Mouse (Mus musculus): ENCODE measurements around the gene Elk1. TPM values are rescaled to one million over a fixed set of nuclear protein-coding genes. Genes with fewer than 3 reads are reported as not detected.

The Elk1 gene
- total and polyA plus RNA-seq, 3 experiments, result 6.1 to 12.5 TPM; not detected in 1

DNA sequence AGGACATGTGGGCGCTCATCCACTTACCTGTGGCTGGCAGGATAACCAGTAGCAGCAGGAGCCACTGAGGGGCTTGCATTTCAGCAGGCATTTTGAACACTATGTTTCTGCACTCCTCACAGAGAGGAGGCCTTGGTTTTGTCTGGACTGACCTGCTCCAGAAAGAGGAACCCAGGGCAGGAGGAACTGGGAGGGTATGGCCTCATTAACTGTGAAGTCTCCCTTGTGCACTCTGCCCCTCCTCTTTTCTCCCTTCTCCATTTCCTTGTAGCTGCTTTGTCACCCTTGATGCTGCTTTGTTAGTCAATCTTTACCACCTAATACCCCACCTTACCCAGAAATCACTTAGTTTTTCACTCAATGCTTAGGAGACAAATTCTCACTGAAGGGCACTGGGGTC, 19.0 kb downstream of the Elk1 start, which contains the start of gene Cfp:
Cfp (minus strand) TSS at position 192 of the 400 bp plus-strand sequence.
- DNase-seq (ENCODE audit: low read depth, low spot score), result peak; percentile 82
- Histone ChIP-seq H3K9ac (ENCODE audit: control insufficient read depth, low read depth, low read length, poor library complexity, severe bottlenecking) (no peak within 1 kb of the TSS), H3K36me3 (ENCODE audit: control insufficient read depth in 1 of 2, insufficient read depth in 2 of 2, low read length in 2 of 2) (peaks cover 0 to 14% of the 10 kb centered on the region in 2 experiments; a peak in 3 of 4 replicates), H3K9me3 (replicated peaks; ENCODE audit: insufficient read depth, low read length) (no peaks in the 10 kb centered on the region), H3K4me1 (ENCODE audit: control insufficient read depth in 1 of 2, insufficient read depth in 2 of 2, low read length in 2 of 2) (peaks cover 2 to 12% of the 10 kb centered on the region in 2 experiments; a peak in 3 of 4 replicates), H3K27me3 (ENCODE audit: control insufficient read depth in 1 of 2, insufficient read depth in 2 of 2, low read length in 2 of 2) (no peaks in the 10 kb centered on the region), H3K79me2 (ENCODE audit: control insufficient read depth, insufficient read depth, low read length, poor library complexity) (no peaks in the 10 kb centered on the region), H3K4me3 (ENCODE audit: control insufficient read depth in 1 of 2, insufficient read depth in 1 of 2, low read depth in 2 of 2, low read length in 2 of 2) (no peak within 1 kb of the TSS), H3K27ac (ENCODE audit: control insufficient read depth, low read depth, low read length) (no peak within 1 kb of the TSS)
- TF ChIP-seq SMC3 (IDR thresholded peaks at IDR 0.05; ENCODE audit: low read depth, low read length) (no peak), EP300 (IDR thresholded peaks at IDR 0.05; ENCODE audit: low read depth in 1 of 2, low read length in 2 of 2) (peak in 1 of 2 experiments; percentile 39; a peak in 1 of 4 replicates)

GRCm38 (mm10) chrX:20929859-20930258, 20.5 kb downstream of the Elk1 start:
- Histone ChIP-seq H3K27ac (ENCODE audit: control insufficient read depth, low read depth, low read length) (no peak overlapping the region), H3K9ac (ENCODE audit: control insufficient read depth, low read depth, low read length, poor library complexity, severe bottlenecking) (no peak overlapping the region), H3K4me3 (ENCODE audit: control insufficient read depth in 1 of 2, insufficient read depth in 1 of 2, low read depth in 2 of 2, low read length in 2 of 2) (no peak overlapping the region), H3K79me2 (ENCODE audit: control insufficient read depth, insufficient read depth, low read length, poor library complexity) (no peaks in the 10 kb centered on the region), H3K9me3 (replicated peaks; ENCODE audit: insufficient read depth, low read length) (no peaks in the 10 kb centered on the region), H3K36me3 (ENCODE audit: control insufficient read depth in 1 of 2, insufficient read depth in 2 of 2, low read length in 2 of 2) (peaks cover 0 to 14% of the 10 kb centered on the region in 2 experiments; a peak in 2 of 4 replicates), H3K4me1 (ENCODE audit: control insufficient read depth in 1 of 2, insufficient read depth in 2 of 2, low read length in 2 of 2) (peaks cover 2 to 12% of the 10 kb centered on the region in 2 experiments; a peak in 3 of 4 replicates), H3K27me3 (ENCODE audit: control insufficient read depth in 1 of 2, insufficient read depth in 2 of 2, low read length in 2 of 2) (no peaks in the 10 kb centered on the region)
- TF ChIP-seq MAFK (IDR thresholded peaks at IDR 0.05; ENCODE audit: borderline replicate concordance, low read depth, low read length) (no peak), GATA1 (IDR thresholded peaks at IDR 0.05; ENCODE audit: low read depth, low read length) (no peak), CTCF (IDR thresholded peaks at IDR 0.05 in 2 of 3, conservative IDR thresholded peaks at IDR 0.05 in 1 of 3; ENCODE audit: control insufficient read depth in 1 of 3, insufficient read depth in 1 of 3, low read depth in 2 of 3, low read length in 3 of 3, poor library complexity in 1 of 3, severe bottlenecking in 1 of 3) (no peak), TAL1 (IDR thresholded peaks at IDR 0.05; ENCODE audit: low read length) (0 out of 2 replicates have a peak, but pooled peaks have one; percentile 9), ZKSCAN1 (IDR thresholded peaks at IDR 0.05; ENCODE audit: low read depth, low read length) (no peak)
- DNase-seq (ENCODE audit: low read depth, low spot score), result peak; percentile 30

GRCm38 (mm10) chrX:20924976-20925375, 25.4 kb downstream of the Elk1 start:
- H3K27ac ChIP-seq (ENCODE audit: control insufficient read depth, low read depth, low read length), result no peak overlapping the region
- H3K36me3 ChIP-seq (ENCODE audit: control insufficient read depth in 1 of 2, insufficient read depth in 2 of 2, low read length in 2 of 2), result no peaks in the 10 kb centered on the region
- no peaks in the 10 kb centered on the region for H3K4me1 ChIP-seq (ENCODE audit: control insufficient read depth in 1 of 2, insufficient read depth in 2 of 2, low read length in 2 of 2)
- no peak for TF ChIP-seq CHD1 (IDR thresholded peaks at IDR 0.05; ENCODE audit: low read depth, low read length)
- no peaks in the 10 kb centered on the region for H3K9me3 ChIP-seq (replicated peaks; ENCODE audit: insufficient read depth, low read length)
- no peak for DNase-seq (ENCODE audit: low read depth, low spot score)
- H3K9ac ChIP-seq (ENCODE audit: control insufficient read depth, low read depth, low read length, poor library complexity, severe bottlenecking), result no peak overlapping the region
- no peaks in the 10 kb centered on the region for H3K79me2 ChIP-seq (ENCODE audit: control insufficient read depth, insufficient read depth, low read length, poor library complexity)
- H3K27me3 ChIP-seq (ENCODE audit: control insufficient read depth in 1 of 2, insufficient read depth in 2 of 2, low read length in 2 of 2), result peaks cover 4 to 6% of the 10 kb centered on the region in 2 experiments
- H3K4me3 ChIP-seq (ENCODE audit: control insufficient read depth in 1 of 2, insufficient read depth in 1 of 2, low read depth in 2 of 2, low read length in 2 of 2), result no peak overlapping the region

DNA sequence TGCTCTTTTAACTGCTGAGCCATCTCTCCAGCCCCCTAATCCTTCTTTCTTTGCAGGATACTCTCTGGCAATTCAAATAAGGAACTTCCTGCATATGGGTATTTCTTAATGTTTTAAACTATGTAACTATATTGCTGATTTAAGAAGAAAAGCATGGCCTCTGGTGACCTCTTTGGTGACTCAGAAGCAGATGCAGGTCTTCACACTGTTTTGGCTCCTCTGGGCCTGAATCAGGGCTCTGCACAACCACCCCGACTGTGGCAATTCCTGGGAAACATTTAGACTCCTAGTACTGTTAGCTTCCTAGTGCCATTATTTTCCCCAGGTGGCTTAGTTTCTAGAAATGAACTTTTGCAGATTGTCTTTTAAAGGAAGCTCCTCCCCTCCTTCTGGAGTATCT, 26.9 kb downstream of the Elk1 start:
- TF ChIP-seq RAD21 (IDR thresholded peaks at IDR 0.05; ENCODE audit: low read depth, low read length) (no peak), ELF1 (IDR thresholded peaks at IDR 0.05; ENCODE audit: low read depth, low read length) (no peak)

More for the DNA sequence above, 26.9 kb downstream of the Elk1 start:
- peaks cover 13 to 16% of the 10 kb centered on the region in 2 experiments for H3K27me3 ChIP-seq (ENCODE audit: control insufficient read depth in 1 of 2, insufficient read depth in 2 of 2, low read length in 2 of 2)
- H3K9ac ChIP-seq (ENCODE audit: control insufficient read depth, low read depth, low read length, poor library complexity, severe bottlenecking), result no peak overlapping the region
- no peak for DNase-seq (ENCODE audit: low read depth, low spot score)
- no peaks in the 10 kb centered on the region for H3K36me3 ChIP-seq (ENCODE audit: control insufficient read depth in 1 of 2, insufficient read depth in 2 of 2, low read length in 2 of 2)
- H3K79me2 ChIP-seq (ENCODE audit: control insufficient read depth, insufficient read depth, low read length, poor library complexity), result no peaks in the 10 kb centered on the region
- no peak overlapping the region for H3K27ac ChIP-seq (ENCODE audit: control insufficient read depth, low read depth, low read length)
- H3K9me3 ChIP-seq (replicated peaks; ENCODE audit: insufficient read depth, low read length), result no peaks in the 10 kb centered on the region
- H3K4me3 ChIP-seq (ENCODE audit: control insufficient read depth in 1 of 2, insufficient read depth in 1 of 2, low read depth in 2 of 2, low read length in 2 of 2), result no peak overlapping the region
- no peaks in the 10 kb centered on the region for H3K4me1 ChIP-seq (ENCODE audit: control insufficient read depth in 1 of 2, insufficient read depth in 2 of 2, low read length in 2 of 2)

Measured in MEL (cell line).